Mouse (Mus musculus): ENCODE results near the gene Ngb. TPM values are rescaled to one million over a fixed set of nuclear protein-coding genes. Genes with fewer than 3 reads are reported as not detected.

Ngb gene
- total and polyA plus RNA-seq, 3 experiments, result not detected

DNA sequence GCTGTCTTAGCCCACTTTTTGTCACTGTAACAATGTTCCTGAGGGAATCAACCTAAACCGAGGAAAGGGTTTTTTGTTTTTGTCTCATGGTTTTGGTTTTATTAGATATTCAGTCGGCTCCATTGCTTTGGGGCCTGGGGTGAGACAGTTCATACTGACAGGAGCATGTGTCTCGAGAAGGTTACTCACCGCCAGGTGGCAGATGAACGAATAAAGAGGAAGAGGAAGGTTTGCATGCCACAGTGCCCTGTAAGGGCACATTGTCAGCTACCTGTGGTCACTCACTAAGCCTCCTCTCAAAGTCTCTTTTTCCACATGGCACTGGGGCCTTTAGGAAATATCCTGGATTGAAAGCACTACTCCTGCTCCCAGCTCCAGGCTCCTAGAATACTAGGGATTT lies 31.8 kb downstream of the Ngb start:
- TF ChIP-seq SMC3 (IDR thresholded peaks at IDR 0.05; ENCODE audit: low read depth, low read length) (peak; percentile 49), RAD21 (IDR thresholded peaks at IDR 0.05; ENCODE audit: low read depth, low read length) (peak; percentile 15), MAX (IDR thresholded peaks at IDR 0.05; ENCODE audit: low read length) (0 out of 2 replicates have a peak, but pooled peaks have one; percentile 26), ETS1 (conservative IDR thresholded peaks at IDR 0.05; ENCODE audit: low read depth, low read length) (no peak), CTCF (conservative IDR thresholded peaks at IDR 0.05 in 1 of 2, IDR thresholded peaks at IDR 0.05 in 1 of 2; ENCODE audit: low read depth in 2 of 2, low read length in 2 of 2) (peak in 1 of 2 experiments; percentile 57; a peak in 2 of 4 replicates), MYC (IDR thresholded peaks at IDR 0.05; ENCODE audit: low read depth, low read length) (peak; percentile 49)
- Histone ChIP-seq H3K4me3 (replicated peaks in 1 of 3; ENCODE audit: low read depth in 2 of 3, low read length in 2 of 3, poor library complexity in 1 of 3) (no peak overlapping the region), H3K27ac (ENCODE audit: insufficient read depth, low read depth) (no peak overlapping the region), H3K79me2 (replicated peaks; ENCODE audit: control insufficient read depth, extremely low read depth, insufficient read depth, poor library complexity, severe bottlenecking) (no peaks in the 10 kb centered on the region), H3K27me3 (replicated peaks) (peaks cover 8% of the 10 kb centered on the region), H3K9me3 (replicated peaks; ENCODE audit: low read length) (no peaks in the 10 kb centered on the region), H3K4me2 (ENCODE audit: insufficient read depth, low read depth, poor library complexity, severe bottlenecking) (no peak overlapping the region), H3K9ac (ENCODE audit: insufficient read depth, low read depth) (no peak overlapping the region), H3K4me1 (ENCODE audit: control insufficient read depth in 1 of 2, insufficient read depth in 2 of 2) (peaks cover 0 to 10% of the 10 kb centered on the region in 2 experiments; a peak in 3 of 4 replicates), H3K36me3 (replicated peaks in 1 of 2; ENCODE audit: control insufficient read depth in 1 of 2, insufficient read depth in 1 of 2, low read length in 1 of 2) (no peaks in the 10 kb centered on the region)
- in situ Hi-C loops (cut with MboI; ENCODE audit: low pct_ligation_motif_present, low pct_unique_long_range_greater_than_20kb, low sequenced_read_pairs), result no loop called here
- DNase-seq (ENCODE audit: extremely low read depth), result peak; percentile 52
- dilution Hi-C loops (cut with MboI; ENCODE audit: extremely low pct_ligation_motif_present, extremely low pct_unique_long_range_greater_than_20kb, low sequenced_read_pairs), result no loop called here

DNA sequence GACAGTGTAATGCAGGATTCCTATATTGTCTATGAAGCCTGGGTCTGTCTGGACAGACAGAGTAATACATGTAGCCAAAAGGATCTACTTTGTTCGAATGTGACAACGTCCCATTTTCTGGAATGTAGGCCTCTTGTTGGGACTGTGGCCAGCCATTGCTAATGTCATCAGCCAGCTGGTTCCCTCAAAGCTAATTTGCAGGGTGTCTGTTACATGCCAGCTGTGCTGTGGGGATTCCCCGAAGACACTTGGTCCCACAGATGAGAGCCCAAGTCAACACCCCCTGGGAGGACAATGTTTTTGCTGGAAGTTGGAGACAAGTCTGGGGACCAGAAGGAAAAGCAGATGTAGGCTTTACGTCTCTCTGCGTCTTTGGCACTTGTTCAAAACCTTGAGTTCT lies 35.9 kb downstream of the Ngb start:
- Histone ChIP-seq H3K4me3 (replicated peaks in 1 of 3; ENCODE audit: low read depth in 2 of 3, low read length in 2 of 3, poor library complexity in 1 of 3) (no peak overlapping the region), H3K27ac (ENCODE audit: insufficient read depth, low read depth) (no peak overlapping the region), H3K79me2 (replicated peaks; ENCODE audit: control insufficient read depth, extremely low read depth, insufficient read depth, poor library complexity, severe bottlenecking) (no peaks in the 10 kb centered on the region), H3K27me3 (replicated peaks) (peaks cover 16% of the 10 kb centered on the region), H3K36me3 (replicated peaks in 1 of 2; ENCODE audit: control insufficient read depth in 1 of 2, insufficient read depth in 1 of 2, low read length in 1 of 2) (no peaks in the 10 kb centered on the region), H3K4me1 (ENCODE audit: control insufficient read depth in 1 of 2, insufficient read depth in 2 of 2) (peaks cover 0 to 21% of the 10 kb centered on the region in 2 experiments; a peak in 3 of 4 replicates), H3K4me2 (ENCODE audit: insufficient read depth, low read depth, poor library complexity, severe bottlenecking) (no peak overlapping the region), H3K9ac (ENCODE audit: insufficient read depth, low read depth) (no peak overlapping the region), H3K9me3 (replicated peaks; ENCODE audit: low read length) (no peaks in the 10 kb centered on the region)
- DNase-seq (ENCODE audit: extremely low read depth), result no peak
- TF ChIP-seq RCOR1 (conservative IDR thresholded peaks at IDR 0.05; ENCODE audit: low read depth, low read length) (no peak), ZC3H11A (IDR thresholded peaks at IDR 0.05; ENCODE audit: low read depth, low read length) (no peak), USF1 (IDR thresholded peaks at IDR 0.05; ENCODE audit: low read depth, low read length) (no peak), IRF4 (IDR thresholded peaks at IDR 0.05; ENCODE audit: low read depth, low read length) (no peak), USF2 (conservative IDR thresholded peaks at IDR 0.05; ENCODE audit: low read depth, low read length) (no peak), GABPA (IDR thresholded peaks at IDR 0.05; ENCODE audit: insufficient replicate concordance, low read depth, low read length) (no peak), ZNF384 (IDR thresholded peaks at IDR 0.05; ENCODE audit: low read depth, low read length) (no peak), JUND (conservative IDR thresholded peaks at IDR 0.05; ENCODE audit: low read depth, low read length) (no peak), CHD2 (IDR thresholded peaks at IDR 0.05; ENCODE audit: low read length) (no peak), MEF2A (IDR thresholded peaks at IDR 0.05; ENCODE audit: borderline replicate concordance, low read depth, low read length) (no peak), MXI1 (IDR thresholded peaks at IDR 0.05; ENCODE audit: low read depth, low read length) (no peak), MAX (IDR thresholded peaks at IDR 0.05; ENCODE audit: low read length) (no peak), TBP (conservative IDR thresholded peaks at IDR 0.05; ENCODE audit: low read depth, low read length) (no peak), CHD1 (IDR thresholded peaks at IDR 0.05; ENCODE audit: low read depth, low read length) (no peak), SMC3 (IDR thresholded peaks at IDR 0.05; ENCODE audit: low read depth, low read length) (no peak), ELF1 (IDR thresholded peaks at IDR 0.05; ENCODE audit: low read depth, low read length) (no peak), MAZ (IDR thresholded peaks at IDR 0.05; ENCODE audit: low read depth, low read length) (no peak), BHLHE40 (IDR thresholded peaks at IDR 0.05; ENCODE audit: low read depth, low read length) (no peak), SIN3A (IDR thresholded peaks at IDR 0.05; ENCODE audit: low read length) (no peak)
- in situ Hi-C loops (cut with MboI; ENCODE audit: low pct_ligation_motif_present, low pct_unique_long_range_greater_than_20kb, low sequenced_read_pairs), result no loop called here
- dilution Hi-C loops (cut with MboI; ENCODE audit: extremely low pct_ligation_motif_present, extremely low pct_unique_long_range_greater_than_20kb, low sequenced_read_pairs), result no loop called here

Measured in CH12.LX (cell line).